Comparison of ENCODE assay signal across 16 mouse cellular contexts in genomic region chr14:100361346-100362029, GRCm38 (mm10).
DNase-seq lines count a peak whose midpoint lies in the region; ATAC-seq lines count a peak whose summit lies in the region.
"Had no signal": no experiment of that assay in that cellular context is flagged by ENCODE, and none has a peak within 500 bp of the region (broad histone marks: within the 10 kb centered on the region; RNA-seq: fewer than 3 reads in every experiment).

No protein-coding gene starts in this region.

- no peak overlapping the region for H3K4me2 ChIP-seq in hindbrain, embryonic 11.5 days (replicated peaks; ENCODE audit: low read depth, low read length)
- H3K4me2 ChIP-seq: heart, embryonic 11.5 days; liver, embryonic 12.5 days had no signal

- 75% methylated on average over 1 of the region's 1 CpGs for WGBS in hindbrain, embryonic 10.5 days
- 85% methylated on average over 1 of the region's 1 CpGs for WGBS in hindbrain, embryonic 11.5 days
- WGBS in limb, embryonic 10.5 days: 85% methylated on average over 1 of the region's 1 CpGs

- H3K27me3 ChIP-seq in hindbrain, embryonic 10.5 days (ENCODE audit: insufficient read depth, poor library complexity, severe bottlenecking): no peaks in the 10 kb centered on the region
- no peaks in the 10 kb centered on the region for H3K27me3 ChIP-seq in hindbrain, embryonic 11.5 days (ENCODE audit: control insufficient read depth, insufficient read depth, low read length)
- no peaks in the 10 kb centered on the region for H3K27me3 ChIP-seq in limb, embryonic 10.5 days (ENCODE audit: low read depth, poor library complexity, severe bottlenecking)
- H3K27me3 ChIP-seq: liver, embryonic 12.5 days had no signal

- no peak overlapping the region for H3K4me3 ChIP-seq in hindbrain, embryonic 10.5 days
- H3K4me3 ChIP-seq in hindbrain, embryonic 11.5 days (ENCODE audit: low read depth, low read length): no peak overlapping the region
- H3K4me3 ChIP-seq in limb, embryonic 10.5 days: no peak overlapping the region
- H3K4me3 ChIP-seq: liver, embryonic 12.5 days had no signal

- H3K9ac ChIP-seq in hindbrain, embryonic 11.5 days (ENCODE audit: low read depth, low read length): no peak overlapping the region
- H3K9ac ChIP-seq: liver, embryonic 12.5 days had no signal

- no peak for DNase-seq in hindbrain, embryonic 10.5 days (ENCODE audit: low spot score)
- no peak for DNase-seq in hindbrain, embryonic 11.5 days (ENCODE audit: low spot score)
- peak; percentile 53 for DNase-seq in Muller cell, postnatal 12 days (ENCODE audit: inconsistent ontology term)
- peak; percentile 46 for DNase-seq in embryo, embryonic 10.5 days (ENCODE audit: low spot score)
- no peak for DNase-seq in limb, embryonic 10.5 days (ENCODE audit: low spot score)
- no peak for DNase-seq in spleen, postnatal 14 days (ENCODE audit: low spot score in 2 of 2)
- no peak for DNase-seq in urinary bladder, postnatal 14 days (ENCODE audit: low spot score)
- DNase-seq in thymus, postnatal 36 days: no peak
- DNase-seq: cerebellum, adult 11-12 months; gastrocnemius, postnatal 10 days; kidney, postnatal 36 days had no signal

- H3K27ac ChIP-seq in hindbrain, embryonic 10.5 days: peak overlapping the region; percentile 62; the same call in 1 of the 2 replicates
- no peak overlapping the region for H3K27ac ChIP-seq in hindbrain, embryonic 11.5 days (ENCODE audit: low read depth, low read length)
- peak overlapping the region; percentile 78 for H3K27ac ChIP-seq in limb, embryonic 10.5 days
- H3K27ac ChIP-seq: liver, embryonic 12.5 days; macrophage had no signal

- peaks cover 21% of the 10 kb centered on the region for H3K4me1 ChIP-seq in hindbrain, embryonic 10.5 days (replicated peaks)
- H3K4me1 ChIP-seq in hindbrain, embryonic 11.5 days (replicated peaks; ENCODE audit: control insufficient read depth, insufficient read depth, low read length): no peaks in the 10 kb centered on the region
- H3K4me1 ChIP-seq in limb, embryonic 10.5 days: peaks cover 43% of the 10 kb centered on the region
- H3K4me1 ChIP-seq: liver, embryonic 12.5 days had no signal

- no peaks in the 10 kb centered on the region for H3K36me3 ChIP-seq in hindbrain, embryonic 10.5 days
- no peaks in the 10 kb centered on the region for H3K36me3 ChIP-seq in hindbrain, embryonic 11.5 days (ENCODE audit: control insufficient read depth, insufficient read depth, low read length)
- H3K36me3 ChIP-seq in limb, embryonic 10.5 days: no peaks in the 10 kb centered on the region
- H3K36me3 ChIP-seq: G1E; liver, embryonic 12.5 days had no signal

- ATAC-seq in hindbrain, embryonic 11.5 days (ENCODE audit: low FRiP score): no peak
- ATAC-seq: intestine, postnatal 0 days; liver, embryonic 12.5 days had no signal

- no peaks in the 10 kb centered on the region for H3K9me3 ChIP-seq in hindbrain, embryonic 10.5 days
- no peaks in the 10 kb centered on the region for H3K9me3 ChIP-seq in hindbrain, embryonic 11.5 days (ENCODE audit: control insufficient read depth, low read length)
- no peaks in the 10 kb centered on the region for H3K9me3 ChIP-seq in limb, embryonic 10.5 days (replicated peaks)
- H3K9me3 ChIP-seq: liver, embryonic 12.5 days had no signal

Comparison
In these comparisons a context has a peak if more than half of its experiments do, and no peak if none do; other contexts are left out.
1. DNase-seq: peak in Muller cell, postnatal 12 days (single experiment) and embryo, embryonic 10.5 days (single experiment); none in hindbrain, embryonic 10.5 days (single experiment), hindbrain, embryonic 11.5 days (single experiment), limb, embryonic 10.5 days (single experiment), spleen, postnatal 14 days (0 of 2), urinary bladder, postnatal 14 days (single experiment) and thymus, postnatal 36 days (0 of 2).